Mouse (Mus musculus): ENCODE results near the gene Vmn2r47. TPM values are rescaled to one million over a fixed set of nuclear protein-coding genes. Genes with fewer than 3 reads are reported as not detected.
"Not testable (repeated sequence)": the region's sequence is repeated elsewhere in the genome, so short reads cannot be mapped to it uniquely, and the experiment has no call there.

Vmn2r47 gene
- not detected in 2 replicates for polyA plus RNA-seq (2012; ENCODE audit: insufficient read depth, insufficient read length, low replicate concordance, missing spikeins)

GRCm38 (mm10) chr7:9841225-9841624 lies at the start of gene Vmn2r47:
Gene Vmn2r47, minus strand, starts transcription at chr7:9841325.
- H3K27ac ChIP-seq (ENCODE audit: insufficient read depth, low read depth, low read length); H3K4me3 ChIP-seq (ENCODE audit: insufficient read depth, low read depth, low read length); H3K4me1 ChIP-seq (ENCODE audit: control insufficient read depth, insufficient read depth, low read length): not testable (repeated sequence)
- WGBS, result no CpG with 5 or more reads among the region's 1 CpGs

GRCm38 (mm10) chr7:9770471-9770870 lies 70.7 kb downstream of the Vmn2r47 start, which contains the start of gene Vmn2r46:
Gene Vmn2r46, minus strand, starts transcription at chr7:9770571.
- not testable (repeated sequence) for H3K4me3 ChIP-seq (ENCODE audit: insufficient read depth, low read depth, low read length); H3K4me1 ChIP-seq (ENCODE audit: control insufficient read depth, insufficient read depth, low read length); H3K27ac ChIP-seq (ENCODE audit: insufficient read depth, low read depth, low read length)
- WGBS, result no CpG with 5 or more reads among the region's 1 CpGs

Other genes starting within 250 kb of the Vmn2r47 start
- not detected in 2 replicates for gene Vmn2r46, start 70.8 kb downstream of the Vmn2r47 start, polyA plus RNA-seq (2012; ENCODE audit: insufficient read depth, insufficient read length, low replicate concordance, missing spikeins)
- gene Vmn2r48, start 112.3 kb upstream of the Vmn2r47 start, polyA plus RNA-seq (2012; ENCODE audit: insufficient read depth, insufficient read length, low replicate concordance, missing spikeins), result not detected in 2 replicates
- not detected in 2 replicates for gene Vmn2r49, start 150.9 kb upstream of the Vmn2r47 start, polyA plus RNA-seq (2012; ENCODE audit: insufficient read depth, insufficient read length, low replicate concordance, missing spikeins)
- gene Vmn2r50, start 212.0 kb upstream of the Vmn2r47 start, polyA plus RNA-seq (2012; ENCODE audit: insufficient read depth, insufficient read length, low replicate concordance, missing spikeins), result not detected in 2 replicates

Measured in olfactory bulb, adult 2 months (tissue).